Mouse (Mus musculus): ENCODE results near the gene Cyp2w1. TPM values are rescaled to one million over a fixed set of nuclear protein-coding genes. Genes with fewer than 3 reads are reported as not detected.
"Not testable (repeated sequence)": the region's sequence is repeated elsewhere in the genome, so short reads cannot be mapped to it uniquely, and the experiment has no call there.

Gene Cyp2w1
- total RNA-seq, 4 experiments from 2014 or later = not detected

DNA sequence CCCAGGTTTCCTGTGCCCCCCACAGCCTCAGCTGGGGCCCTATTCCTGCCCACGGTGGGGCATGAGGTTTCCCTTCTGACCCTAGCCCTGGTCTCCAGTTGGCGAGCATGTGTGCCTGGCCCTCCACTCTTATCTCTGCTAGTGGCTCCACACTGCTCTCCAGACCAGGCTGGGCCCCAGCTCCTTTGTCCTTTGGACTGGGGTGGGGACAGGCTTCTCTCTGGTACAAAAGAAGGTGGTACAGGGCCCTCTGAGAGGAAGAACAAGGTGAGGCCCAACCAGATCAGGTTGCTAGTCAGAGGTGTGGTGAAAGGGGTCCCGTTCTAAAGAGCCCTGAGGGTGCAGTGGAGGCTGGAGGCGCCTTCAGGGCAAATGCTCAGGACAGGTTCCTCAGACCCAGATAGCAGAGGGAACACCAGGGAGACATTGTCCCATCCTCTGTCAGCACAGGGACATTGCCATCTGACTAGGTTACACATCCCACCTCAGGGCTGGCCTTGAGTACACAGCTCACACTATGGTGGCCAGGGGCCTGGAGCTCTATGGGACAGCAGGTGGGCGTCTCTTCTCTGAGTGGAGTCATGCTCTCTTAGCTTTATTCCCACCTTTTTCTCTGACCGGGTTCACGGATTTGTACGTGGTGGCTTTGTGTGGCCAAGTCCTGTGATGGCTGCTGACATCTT, 19.7 kb upstream of the Cyp2w1 start:
- DNase-seq (ENCODE audit: low spot score in 2 of 2) = no peak

DNA sequence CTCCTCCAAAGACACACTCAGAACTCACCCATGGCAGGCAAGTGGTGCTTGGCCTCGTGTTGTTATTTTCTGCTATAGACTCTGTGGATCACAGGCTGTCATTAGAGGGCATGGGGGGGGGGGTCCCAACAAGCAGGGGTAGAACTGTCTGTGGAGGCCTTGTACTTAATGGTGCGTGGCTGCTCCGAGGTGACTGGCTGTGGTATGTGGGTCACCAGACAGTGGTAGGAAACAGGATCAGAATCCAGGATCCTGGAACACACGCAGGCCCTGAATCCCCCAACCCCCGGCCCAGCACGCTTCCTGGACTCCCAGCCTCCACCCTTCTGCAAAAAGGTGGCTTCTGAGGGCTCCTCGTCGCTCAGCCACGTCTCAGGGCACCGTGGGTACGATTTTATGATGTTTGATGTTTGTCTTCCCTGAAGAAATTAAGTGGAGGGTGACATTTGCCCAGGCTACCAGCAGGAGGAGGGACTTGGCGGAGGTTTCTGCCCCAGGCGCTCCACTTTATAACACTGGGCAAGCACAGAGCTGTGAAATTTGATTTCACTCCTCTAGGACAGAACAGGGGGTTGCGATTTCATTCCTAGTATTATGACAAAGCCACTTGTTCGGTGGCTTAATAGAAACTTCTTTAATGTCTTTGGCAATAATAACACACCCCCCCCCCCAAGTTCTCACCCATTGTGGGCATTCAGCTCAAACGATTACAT, 19.0 kb upstream of the Cyp2w1 start:
- no peak for DNase-seq (ENCODE audit: low spot score in 2 of 2)

DNA sequence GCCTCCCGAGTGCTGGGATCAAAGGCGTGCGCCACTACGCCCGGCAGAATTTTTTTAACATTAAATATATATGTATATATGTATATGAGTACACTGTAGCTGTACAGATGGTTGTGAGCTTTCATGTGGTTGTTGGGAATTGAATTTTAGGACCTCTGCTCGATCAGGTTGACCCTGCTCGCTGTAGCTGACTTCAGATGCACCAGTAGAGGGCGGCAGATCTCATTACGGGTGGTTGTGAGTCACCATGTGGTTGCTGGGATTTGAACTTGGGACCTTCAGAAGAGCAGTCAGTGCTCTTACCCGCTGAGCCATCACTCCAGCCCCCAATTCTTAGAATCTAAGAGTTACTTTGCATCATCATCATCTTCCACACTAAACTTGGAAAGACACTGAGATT, 18.0 kb upstream of the Cyp2w1 start:
- not testable (repeated sequence) for DNase-seq (ENCODE audit: low spot score in 2 of 2)

DNA sequence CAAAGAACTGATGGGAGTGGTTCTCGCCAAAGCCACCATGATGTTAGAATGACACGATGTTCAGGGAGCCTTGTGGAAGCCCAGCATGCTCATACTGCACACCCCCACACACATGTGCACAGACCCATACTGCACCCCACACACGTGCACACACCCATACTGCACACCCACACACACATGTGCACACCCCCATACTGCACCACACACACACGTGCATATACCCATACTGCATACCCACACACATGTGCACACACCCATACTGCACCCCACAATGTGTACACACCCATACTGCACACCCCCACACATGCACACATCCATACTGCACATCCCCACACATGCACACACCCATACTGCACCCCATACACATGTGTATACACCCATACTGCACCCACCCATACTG, 16.8 kb upstream of the Cyp2w1 start:
- no peak for DNase-seq (ENCODE audit: low spot score in 2 of 2)

DNA sequence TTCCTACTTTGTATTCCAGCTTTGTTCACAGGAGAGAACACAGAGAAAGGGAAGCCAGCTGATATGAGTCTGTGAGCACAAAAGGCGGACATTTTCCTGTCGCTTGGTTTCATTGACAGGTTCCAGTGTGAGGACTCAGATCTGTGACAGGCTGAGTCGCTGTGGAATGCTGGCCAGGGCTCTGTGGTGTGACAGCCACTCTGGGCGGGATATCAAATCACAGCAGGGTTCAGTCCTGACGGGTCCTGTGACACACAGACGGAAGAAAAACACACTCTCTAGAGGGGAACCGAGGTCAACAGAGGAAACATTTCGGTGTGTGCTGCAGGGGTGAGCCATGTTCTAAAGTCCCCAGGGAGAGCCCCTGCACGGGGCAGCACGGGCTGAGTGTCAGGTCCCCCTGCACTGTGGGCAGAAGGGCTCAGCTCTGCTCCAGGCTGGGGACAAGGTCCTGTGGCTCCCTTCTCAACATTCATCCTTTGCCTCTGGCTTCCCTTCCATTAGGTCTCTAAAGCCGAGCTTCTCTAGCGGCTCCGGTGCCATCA, 14.5 kb upstream of the Cyp2w1 start:
- no peak for DNase-seq (ENCODE audit: low spot score in 2 of 2)

DNA sequence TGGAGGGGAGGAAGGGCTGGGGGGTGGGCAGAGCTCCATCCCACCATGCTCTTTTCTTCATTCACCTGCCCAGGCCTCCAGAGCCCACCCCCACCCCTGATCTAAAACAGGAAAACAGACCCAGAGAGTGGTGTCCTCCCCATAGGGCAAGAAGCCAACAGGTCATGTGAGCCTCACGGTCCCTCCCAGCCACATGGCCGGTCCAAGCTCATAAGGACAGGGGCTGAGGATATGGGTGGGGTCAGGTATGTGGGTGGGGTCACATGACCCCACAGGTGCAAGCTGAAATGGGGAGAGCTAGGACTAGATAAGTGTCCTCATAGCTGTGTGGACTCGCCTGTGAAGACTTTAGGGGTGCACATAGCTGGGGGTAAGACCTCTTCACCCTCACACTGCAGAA, 14.0 kb upstream of the Cyp2w1 start:
- DNase-seq (ENCODE audit: low spot score in 2 of 2) = no peak

DNA sequence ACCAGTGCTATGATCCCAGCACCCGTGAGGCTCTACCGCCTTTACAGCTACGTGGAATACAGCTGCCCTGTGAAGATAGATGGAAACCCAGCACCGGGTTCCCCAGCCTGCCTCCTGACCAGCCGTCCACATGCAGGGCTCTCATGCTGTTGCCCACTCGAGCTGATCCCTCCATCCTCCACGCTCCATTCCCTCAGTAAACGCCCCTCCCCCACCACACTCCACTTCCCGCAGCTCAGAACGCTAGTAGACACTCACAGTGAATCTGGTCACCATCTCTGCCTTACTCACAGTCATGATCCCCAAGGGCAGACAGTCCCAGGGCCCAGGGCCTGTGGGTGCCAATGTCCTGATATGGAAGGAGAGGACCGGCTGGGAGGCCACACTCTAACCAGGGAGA, 13.5 kb upstream of the Cyp2w1 start:
- DNase-seq (ENCODE audit: low spot score in 2 of 2) = no peak

DNA sequence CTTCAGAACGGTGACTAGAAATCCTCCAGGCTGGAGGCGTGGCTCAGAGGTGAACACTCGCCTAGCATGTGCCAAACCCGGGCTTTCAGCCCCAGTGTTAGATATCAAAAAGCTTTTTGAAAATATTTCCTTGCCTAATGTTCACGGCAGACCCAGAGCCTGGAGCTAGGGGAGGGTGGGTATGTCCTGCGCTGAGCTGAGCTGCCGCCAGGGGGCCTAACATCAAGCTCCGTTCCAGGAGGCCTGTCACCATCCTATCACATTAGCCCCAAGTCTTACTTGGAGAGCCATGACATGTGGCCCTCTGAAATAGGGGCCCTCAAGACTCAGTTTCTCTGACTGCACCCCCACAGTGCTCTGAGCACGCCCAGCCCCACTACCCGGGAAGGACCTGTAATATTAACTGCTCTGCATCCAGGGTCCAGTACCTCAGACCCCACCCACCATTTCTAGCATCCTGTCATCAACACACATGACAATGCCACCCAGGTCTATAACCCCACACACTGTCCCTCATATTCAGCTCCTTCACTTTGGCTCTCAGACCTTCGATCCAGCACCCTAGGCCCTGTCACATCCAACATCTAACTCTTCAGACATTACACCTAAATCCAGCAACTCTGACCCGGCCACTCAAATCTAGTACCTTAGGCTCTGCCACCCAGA, 8.3 kb upstream of the Cyp2w1 start:
- DNase-seq (ENCODE audit: low spot score in 2 of 2) = peak; percentile 66 to 70

DNA sequence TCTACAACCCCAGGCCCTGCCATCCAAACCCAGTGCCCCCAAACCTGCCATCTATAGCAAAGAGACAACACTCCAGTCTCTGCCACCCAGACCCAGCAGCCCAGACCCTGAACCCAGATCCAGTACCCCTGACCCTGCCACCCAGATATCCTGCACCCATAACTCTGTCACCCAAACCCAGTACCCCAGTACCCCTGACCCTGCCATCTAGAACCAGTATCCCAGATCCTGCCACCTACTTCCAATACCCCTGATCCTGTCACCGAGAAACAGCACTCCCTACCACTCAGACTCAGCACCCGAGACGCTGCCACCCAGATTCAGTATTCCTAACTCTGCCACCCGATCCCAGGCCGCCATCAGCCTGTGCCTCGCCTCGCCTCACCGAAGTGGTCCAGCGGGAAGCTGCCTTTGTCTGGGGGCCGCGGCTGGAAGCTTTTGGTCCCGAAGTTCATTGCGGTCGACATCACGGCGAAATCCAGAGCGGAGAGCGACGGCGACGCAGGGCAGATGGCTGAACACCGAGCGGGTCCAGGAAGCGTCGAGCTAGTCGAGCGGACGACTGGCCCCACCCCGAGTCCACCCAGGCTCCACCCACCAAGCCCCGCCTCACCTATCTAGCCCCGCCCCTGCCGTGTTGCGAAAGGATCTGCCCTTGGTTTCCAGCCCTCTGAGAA, 7.6 kb upstream of the Cyp2w1 start:
- DNase-seq (ENCODE audit: low spot score in 2 of 2) = peak; percentile 93 to 95

DNA sequence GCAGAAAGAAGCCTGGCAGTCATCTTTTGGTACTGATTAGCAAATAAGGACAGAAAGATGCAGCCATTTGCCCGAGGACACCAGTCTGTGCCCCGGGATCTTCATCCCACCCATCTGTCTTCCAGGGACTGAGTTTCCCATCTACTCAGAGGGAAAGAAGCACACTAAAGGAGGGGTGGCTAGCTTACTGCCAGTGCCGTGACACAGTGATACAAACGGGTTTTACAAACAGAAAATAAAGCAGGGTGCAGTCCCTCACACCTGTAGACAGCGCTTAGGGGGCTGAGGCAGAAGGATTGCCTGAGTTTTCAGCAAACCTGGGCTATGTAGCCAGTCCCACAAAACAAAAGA, 7.1 kb upstream of the Cyp2w1 start:
- DNase-seq (ENCODE audit: low spot score in 2 of 2) = no peak

DNA sequence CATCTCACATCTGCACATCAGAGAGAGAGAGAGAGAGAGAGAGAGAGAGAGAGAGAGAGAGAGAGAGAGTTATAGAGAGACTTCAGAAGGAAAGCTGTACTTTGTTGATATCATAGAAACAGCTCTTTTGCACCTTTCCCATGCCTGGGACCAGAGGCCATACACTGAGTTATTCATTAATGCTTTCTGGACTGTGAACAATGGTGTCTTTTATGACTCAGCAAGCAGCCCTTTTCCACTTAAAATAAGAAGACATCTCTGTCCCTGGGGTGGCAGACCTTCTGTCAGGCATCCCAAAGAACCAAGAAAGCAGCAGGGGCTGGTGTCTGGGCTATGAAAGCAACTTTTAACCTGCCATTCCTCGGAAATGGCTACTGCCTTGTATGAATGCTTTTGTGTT, 5.2 kb upstream of the Cyp2w1 start:
- no peak for DNase-seq (ENCODE audit: low spot score in 2 of 2)

DNA sequence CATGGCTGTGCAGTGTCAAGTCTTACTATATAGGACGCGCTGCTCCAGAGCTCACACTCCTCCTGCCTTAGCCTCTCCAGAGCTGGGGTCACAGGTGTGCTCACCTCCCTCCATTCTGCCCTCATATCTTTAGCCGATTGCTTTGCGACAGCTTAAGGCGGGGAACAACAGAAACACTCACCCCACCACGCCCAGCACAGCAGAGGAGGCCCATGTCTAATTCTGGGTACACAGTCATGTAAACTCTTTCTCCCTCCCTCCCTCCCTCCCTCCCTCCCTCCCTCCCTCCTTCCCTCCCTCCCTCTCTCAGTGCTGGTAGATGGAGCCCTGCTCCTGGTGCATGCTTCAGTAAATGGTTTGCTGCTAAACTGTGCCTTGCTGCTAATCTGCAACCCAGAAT, 2.7 kb upstream of the Cyp2w1 start:
- no peak for DNase-seq (ENCODE audit: low spot score in 2 of 2)

DNA sequence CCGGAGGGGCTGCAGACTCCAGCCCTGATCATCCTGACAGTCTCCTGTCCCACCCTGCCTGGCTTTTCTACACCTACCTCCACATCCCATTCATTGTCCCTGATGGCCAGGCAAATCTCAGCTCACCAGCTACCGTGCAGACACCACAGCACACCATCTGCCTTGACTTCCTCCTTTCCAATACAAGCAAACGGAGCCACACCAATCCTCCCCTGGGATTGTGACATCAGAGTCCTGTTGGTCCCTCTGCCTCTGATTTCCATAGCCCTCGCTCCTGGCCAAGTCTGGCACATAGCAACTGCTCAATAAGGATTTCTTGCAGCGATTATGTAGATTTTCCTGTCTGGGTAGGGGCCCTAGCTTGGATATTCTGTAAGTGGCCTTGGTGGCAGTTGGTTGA, 1.3 kb upstream of the Cyp2w1 start, which contains the start of gene Cox19:
Gene Cox19 (minus strand): TSS at position 285 of the 400 bp plus-strand sequence.
- no peak for DNase-seq (ENCODE audit: low spot score in 2 of 2)

DNA sequence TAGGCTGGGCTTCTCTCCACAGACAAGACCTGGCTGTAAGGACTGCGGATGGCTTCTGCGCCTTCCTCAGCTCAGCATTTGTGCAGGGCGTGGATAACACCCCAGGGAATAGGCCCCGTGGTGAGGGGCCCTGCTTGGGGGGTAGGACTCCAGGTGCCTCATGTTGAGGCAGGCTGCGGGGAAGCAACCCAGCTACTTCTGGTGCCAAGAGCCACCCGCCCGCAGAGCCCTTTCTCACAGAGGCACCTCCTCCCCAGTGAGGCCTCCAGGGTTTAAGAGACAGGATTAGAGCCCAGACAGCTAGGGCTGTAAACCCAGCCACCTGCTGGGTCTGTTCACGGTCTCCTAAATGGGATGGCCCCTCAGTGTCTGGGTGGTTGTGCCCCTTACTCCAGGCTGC, 789 bp upstream of the Cyp2w1 start:
- no peak for DNase-seq (ENCODE audit: low spot score in 2 of 2)

DNA sequence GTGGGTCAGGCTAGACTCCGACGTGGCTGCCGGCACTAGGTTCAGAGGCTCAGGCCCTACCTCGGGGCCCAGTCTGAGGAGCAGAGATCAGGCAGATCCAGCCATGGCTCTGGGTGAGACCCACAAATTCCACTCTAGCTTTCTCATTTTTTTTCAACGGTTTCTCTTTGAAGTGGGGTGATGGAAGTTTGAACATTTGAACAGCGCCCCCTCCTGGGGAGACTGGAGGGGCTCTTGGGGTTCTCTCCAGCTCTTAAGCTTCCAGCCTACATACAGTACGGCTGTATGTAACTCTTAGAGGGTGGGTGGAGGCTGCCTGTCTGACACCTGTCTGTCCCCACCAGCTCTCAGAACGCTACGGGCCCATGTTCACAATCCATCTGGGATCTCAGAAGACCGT, 1.1 kb downstream of the Cyp2w1 start:
- no peak for DNase-seq (ENCODE audit: low spot score in 2 of 2)

DNA sequence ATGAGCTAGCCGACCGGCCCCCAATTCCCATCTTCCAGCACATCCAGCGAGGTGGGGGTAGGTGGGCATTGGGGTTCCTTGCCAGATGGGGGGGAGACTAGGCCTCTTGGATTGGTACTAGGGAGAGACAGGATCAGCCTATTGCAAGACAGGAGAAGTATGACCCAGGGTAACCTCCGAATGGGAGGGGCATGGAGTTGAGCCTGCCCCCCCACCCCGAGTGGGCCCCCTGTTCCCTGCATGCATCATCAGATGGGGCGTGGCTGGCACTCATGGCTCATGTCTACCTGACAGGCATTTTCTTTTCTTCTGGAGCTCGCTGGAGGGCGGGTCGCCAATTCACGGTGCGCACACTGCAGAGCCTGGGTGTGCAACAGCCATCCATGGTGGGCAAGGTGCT, 1.5 kb downstream of the Cyp2w1 start:
- DNase-seq (ENCODE audit: low spot score in 2 of 2) = no peak

DNA sequence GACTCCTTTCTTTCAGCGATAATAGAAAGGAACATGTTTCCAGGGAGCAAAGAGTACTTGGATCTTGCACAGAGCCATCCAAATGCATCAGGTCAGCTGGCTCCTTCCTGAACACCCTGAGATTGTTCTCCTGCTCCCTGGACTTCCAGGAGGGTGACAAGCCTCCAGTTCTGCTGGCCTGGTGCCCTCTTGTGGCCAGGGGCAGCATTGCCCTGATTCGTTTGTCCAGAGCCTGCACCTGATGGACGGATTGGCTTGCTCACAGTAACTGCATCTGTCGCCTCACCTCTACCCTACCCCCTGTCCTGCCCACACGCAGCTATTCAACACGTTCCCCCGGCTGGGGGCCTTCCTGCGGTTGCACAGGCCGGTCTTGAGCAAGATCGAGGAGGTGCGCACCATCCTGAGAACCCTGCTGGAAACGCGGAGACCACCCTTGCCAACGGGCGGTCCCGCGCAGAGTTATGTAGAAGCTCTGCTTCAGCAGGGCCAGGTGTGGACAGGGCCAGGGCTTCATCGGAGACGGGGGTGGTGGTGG, 2.9 kb downstream of the Cyp2w1 start:
- DNase-seq (ENCODE audit: low spot score in 2 of 2) = peak; percentile 57 to 66

DNA sequence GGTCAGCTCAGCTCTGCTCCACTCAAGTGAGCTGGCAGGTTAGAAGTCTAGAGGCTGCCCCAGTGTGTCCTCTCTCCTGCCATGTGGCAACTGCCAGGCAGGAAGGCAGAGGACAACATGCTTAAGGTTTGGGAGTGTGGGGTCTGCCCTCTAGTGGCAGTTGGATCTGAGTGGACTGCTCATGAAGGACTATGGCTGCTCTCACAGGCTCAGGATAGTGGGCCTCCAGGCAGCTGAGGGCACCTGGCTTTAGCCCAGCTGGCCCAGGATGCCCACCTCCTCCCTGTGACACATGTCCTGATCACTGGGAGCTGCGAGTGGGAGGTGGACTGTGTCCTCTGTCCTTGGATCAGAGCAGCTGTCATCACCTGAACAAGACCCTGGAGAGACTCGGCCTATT, 6.2 kb downstream of the Cyp2w1 start:
- DNase-seq (ENCODE audit: low spot score in 2 of 2) = no peak

DNA sequence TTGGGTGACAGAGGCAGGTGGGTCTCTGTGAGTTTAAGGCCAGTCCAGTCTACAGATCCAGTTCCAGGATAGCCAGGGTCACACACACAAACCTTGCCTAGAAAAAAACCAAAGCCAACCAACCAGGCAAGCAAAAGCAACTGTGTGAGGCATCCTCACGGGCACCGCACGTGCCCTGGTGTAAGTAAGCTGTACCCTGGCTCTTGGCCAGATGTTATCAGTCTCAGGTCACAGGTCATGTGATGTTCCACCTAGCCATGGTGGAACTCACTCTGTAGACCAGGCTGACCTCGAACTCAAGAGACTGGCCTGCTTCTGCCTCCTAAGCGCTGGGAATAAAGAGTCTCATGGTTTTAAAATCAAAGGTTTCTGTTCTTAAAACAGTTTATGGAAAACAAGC, 6.8 kb downstream of the Cyp2w1 start:
- no peak for DNase-seq (ENCODE audit: low spot score in 2 of 2)

DNA sequence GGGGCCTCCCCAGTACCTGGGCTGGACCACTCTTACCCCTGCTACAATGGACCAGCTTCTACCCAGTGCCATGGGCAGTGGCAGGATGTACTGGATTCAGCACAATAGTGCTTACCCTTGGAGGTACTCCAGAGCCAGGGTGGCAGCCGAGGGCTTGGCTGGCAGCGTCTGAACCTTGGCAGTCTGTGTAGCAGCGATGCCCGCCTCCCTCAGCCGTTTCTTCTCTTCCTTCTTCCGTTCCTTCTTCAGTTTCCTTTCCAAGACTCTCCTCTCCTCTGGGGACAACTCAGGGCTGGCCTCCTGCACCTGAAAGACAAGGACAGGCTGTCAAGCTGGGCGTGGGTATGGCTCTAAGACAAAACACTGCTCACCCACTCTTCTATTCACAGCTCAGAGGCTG, 11.4 kb downstream of the Cyp2w1 start:
- DNase-seq (ENCODE audit: low spot score in 2 of 2) = no peak

DNA sequence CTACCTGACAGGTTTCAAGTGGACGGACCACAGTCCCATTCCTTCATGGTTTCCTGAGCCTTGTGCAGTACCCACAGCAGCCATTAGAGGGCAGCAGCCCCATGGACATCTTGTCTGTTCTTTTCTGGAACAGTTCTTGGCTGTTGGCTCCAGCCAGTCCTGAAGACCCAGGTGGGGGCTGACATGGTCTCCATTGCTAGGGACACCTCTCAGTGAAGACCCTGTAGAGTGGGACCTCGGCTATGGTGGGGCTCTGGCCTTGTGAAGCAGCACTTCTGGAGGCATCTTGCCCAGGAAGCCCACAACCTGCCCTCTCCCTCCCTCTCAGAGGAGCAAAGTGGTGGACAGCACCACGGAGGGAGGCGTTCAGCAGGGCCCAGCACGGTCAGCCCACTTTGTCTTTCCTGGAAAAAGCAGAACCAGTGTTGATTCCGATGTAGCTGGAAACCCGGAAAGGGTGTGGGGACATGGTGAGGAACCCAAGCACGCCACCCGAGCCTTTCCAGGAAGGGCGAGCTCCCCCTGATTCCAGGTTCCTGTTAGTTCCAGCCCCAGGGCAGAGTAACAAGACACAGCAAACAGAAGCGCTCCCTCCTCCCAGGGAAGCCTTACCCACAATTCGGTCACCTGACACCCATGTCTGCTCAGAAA, 12.0 kb downstream of the Cyp2w1 start:
- DNase-seq (ENCODE audit: low spot score in 2 of 2) = peak; percentile 81 to 86
